Mouse (Mus musculus): ENCODE results near the gene Otud5.
"Not testable (repeated sequence)": the region's sequence is repeated elsewhere in the genome, so short reads cannot be mapped to it uniquely, and the experiment has no call there.

Otud5 gene

DNA sequence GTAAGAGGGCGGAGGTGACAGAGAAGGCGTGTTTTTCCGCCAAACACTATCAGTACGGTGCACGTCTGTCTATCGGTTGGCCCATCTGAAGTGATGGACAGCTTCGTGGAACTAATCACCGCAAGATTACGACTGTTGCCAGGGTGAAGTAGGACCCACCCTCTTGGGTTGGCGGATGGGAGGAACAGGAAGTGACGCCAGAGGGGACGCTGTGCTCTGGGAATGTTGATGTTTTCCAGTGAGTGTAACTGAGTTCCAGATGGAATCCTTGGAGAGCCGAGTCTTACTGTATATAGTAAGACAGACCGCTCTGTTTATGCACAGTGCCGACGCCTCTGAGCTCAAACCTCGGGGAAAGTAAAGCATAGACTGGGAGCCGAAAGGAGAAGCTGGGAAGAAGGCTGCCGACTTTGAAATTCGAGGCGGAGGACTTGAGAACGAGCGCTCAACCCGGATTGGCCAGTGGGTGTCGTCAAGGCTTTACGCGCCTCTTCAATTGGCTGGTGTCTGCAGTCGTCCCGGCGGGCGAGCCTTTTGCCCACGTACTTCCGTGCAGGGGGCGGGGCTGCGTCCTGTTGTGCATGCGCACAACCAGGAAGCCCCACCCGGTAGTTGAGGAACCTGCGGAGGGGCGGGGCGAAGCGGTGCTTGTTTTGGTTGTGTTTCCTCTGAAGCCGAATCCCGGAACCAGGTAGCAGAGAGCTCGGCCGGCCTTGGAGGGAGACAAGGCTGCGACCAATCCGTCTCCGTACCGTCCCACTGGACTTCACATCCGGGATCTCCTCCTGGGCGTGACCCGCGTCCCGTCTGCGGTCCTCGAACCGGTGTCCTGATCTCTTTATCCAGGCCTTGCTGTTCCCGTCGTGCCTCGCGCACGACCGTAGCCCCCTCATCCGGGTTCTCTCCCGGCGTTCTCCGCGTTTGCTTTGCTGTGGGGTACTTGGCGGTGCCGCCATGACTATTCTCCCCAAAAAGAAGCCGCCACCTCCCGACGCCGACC is at the start of gene Otud5:
Otud5 (plus strand) TSS at position 202 of the 1,000 bp plus-strand sequence.
- in situ Hi-C loops (cut with MboI): no loop called here

DNA sequence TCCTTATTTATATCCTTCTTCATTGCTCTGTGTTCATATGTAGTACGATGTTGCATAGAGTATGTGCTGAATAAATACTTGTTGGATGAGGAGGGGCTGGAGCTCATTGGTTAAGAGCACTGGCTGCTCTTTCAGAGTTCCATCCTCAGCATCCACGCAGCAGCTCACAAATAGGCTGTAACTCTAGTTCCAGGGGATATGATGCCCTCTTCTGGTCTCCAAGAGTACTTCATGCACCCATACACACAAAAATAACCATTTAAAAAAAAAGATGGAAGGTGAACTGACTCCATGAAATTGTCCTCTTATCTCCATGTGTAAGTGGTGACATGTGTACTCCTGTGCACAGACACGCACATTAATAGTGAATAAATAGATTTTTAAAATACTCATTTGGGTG is 47.8 kb upstream of the Otud5 start:
- in situ Hi-C loops (cut with MboI): no loop called here

DNA sequence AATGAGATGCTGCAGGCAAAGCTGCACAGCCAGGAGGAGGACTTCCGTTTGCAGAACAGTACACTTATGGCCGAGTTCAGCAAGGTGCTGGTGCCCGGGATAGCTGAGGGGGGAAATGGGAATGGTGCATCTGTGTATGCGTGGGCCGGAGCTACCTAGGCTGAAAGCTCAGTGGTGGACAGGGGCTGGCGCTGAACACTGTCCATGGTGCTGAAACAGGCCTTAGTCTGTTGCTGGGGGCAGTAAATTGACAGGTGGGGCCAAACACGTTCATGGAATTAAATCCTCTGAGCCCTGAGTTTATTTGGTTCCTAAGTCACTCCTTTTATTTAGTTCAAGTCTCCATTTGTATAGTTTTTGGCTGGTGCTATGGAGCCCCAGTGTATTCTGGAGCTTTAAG is 46.1 kb upstream of the Otud5 start:
- in situ Hi-C loops (cut with MboI): no loop called here

DNA sequence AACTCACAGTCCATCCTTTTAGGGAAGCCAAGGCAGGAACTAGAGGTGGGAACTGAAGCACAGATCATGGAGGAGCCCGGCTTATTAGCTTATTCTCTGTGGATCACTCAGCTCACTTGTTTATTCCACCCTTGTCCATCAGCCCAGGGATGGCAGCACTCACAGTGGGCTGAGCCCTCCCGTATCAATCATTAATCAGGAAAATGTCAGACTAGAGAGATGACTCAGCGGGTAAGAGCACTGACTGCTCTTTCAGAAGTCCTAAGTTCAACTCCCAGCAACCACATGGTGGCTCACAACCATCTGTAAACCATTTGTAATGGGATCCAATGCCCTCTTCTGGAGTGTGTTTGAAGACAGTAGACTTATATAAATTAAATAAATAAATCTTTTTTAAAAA is 43.8 kb upstream of the Otud5 start:
- in situ Hi-C loops (cut with MboI): no loop called here

DNA sequence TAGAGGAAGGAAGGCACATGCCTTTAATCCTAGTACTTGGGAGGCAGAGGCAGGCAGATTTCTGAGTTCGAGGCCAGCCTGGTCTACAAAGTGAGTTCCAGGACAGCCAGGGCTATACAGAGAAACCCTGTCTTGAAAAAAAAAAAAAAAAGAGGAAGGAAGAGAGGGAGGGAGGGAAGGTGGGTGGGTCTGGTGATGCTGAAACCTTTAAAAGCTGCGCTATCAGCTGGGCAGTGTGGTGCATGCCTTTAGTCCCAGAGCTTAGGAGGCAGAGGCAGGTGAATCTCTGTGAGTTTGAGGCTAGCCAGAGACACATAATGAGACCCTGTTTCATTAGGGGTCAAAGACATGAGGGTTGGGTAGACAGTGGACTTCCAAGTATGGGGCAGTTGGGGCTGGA is 39.0 kb upstream of the Otud5 start:
- in situ Hi-C loops (cut with MboI): not testable (repeated sequence)

DNA sequence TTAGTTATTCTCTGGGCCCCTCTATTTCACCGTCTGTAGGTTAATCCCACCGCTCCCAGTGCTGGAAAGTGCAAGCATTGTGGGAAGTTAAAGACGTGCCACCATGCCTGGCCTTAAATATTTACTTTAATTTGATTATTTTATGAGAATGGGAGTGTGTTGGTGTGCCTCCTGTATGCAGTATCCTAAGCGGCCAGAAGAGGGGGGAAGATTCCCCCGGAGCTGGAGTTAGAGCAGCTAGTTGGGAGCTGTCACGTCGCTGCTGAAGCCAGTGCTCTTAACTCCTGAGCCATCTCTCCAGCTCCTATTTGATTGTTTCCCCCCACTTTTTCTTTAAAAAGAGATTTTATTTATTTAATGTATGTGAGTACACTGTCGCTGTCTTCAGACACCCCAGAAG is 26.1 kb upstream of the Otud5 start:
- in situ Hi-C loops (cut with MboI): not testable (repeated sequence)

DNA sequence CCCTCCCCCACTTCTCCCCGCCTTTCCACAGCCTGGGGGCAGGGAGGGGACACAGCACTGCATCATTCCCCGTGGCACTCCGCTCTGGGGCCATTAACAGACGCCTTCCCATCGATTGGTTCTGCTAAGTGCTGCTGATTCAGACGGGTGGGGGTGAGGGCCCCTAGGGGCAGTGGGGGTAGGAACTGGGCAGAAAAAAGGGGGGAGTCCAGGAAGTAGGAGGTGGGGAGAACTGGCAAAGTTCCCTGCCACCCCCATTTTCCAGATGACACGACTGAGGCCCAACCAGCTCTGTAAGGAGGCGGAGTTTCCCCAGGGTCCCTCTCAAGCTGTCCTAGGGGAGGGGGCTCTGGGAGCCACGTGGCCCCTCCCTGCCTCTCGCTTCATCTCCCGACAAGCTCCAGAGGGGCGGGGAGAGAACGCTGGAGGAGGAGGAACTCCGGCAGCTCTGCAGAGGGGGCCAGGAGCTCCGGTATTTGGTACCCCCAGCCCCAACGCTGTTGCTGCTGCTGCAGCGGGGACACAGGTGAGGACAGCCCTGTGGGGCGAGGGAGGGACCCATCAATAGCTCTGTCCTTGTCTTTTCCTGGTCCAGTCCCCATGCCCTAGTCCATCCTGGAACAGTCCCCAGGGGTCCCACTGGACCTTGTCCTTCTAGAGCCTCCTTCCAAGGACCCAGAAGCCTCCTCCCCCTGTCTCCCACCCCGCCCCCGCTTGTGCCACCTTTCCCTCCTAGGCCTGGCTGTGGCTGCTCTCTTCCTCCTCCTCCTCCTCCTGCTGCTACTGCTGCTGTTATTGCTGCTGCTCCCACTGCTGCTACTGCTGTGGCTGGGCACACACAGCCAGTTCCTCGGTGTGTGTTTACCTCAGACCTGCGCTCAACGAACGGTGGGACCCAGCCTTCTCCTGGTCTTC is 19.0 kb upstream of the Otud5 start, which contains the start of gene Kcnd1:
Kcnd1 (plus strand) TSS at position 425 of the 915 bp plus-strand sequence.
- in situ Hi-C loops (cut with MboI): no loop called here

DNA sequence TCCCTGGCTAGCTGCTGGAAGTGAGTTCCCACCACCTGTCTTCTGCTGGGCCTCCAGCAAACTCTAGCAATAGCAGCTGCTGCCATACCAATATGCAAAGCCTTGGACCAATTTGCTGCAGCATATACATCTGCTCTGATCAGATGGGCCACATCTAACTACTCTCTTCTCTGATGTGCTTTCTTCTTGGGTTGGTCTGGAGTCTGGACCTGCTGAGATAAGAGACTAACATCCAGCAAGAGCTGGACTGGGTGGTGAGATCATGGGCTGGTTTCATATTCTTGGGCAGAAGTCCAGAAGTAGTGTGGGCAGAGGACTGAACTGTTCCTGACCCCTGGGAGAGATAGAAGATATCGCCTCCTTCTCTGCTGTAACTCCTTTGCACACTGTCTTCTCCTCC is 4.0 kb upstream of the Otud5 start:
- in situ Hi-C loops (cut with MboI): no loop called here

DNA sequence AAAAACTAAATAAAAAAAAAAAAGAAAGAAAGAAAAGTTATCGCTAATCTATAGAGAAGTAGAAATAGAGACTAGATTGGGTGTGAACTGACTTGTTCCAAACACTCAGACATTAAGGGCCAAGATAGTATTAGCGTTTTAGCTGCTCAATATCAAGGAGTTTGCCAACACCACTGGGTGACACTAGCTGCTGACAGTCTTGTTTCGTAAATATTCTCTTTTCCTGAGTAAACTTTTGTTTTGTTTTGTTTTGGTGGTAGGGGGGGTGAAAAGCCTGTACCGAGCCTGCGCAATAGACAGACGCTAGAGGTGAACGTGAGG is 362 bp upstream of the Otud5 start:
- in situ Hi-C loops (cut with MboI): no loop called here

DNA sequence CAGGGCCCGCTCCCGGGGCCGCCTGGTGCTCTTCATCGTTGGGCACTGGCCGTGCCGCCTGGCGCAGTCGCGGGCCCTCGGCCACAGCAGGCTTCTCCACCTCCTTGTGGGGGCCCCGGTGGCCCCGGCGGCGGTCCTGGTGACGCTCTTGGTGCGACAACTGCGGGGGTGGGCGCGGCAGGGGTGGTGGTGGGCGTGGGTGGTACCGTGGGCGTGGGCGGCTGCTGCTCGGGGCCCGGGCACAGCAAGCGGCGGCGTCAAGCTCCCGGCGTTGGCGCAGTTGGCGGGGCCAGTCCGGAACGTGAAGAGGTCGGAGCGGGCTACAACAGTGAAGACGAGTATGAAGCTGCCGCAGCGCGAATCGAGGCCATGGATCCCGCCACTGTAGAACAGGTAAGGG is 1.2 kb downstream of the Otud5 start:
- in situ Hi-C loops (cut with MboI): no loop called here

DNA sequence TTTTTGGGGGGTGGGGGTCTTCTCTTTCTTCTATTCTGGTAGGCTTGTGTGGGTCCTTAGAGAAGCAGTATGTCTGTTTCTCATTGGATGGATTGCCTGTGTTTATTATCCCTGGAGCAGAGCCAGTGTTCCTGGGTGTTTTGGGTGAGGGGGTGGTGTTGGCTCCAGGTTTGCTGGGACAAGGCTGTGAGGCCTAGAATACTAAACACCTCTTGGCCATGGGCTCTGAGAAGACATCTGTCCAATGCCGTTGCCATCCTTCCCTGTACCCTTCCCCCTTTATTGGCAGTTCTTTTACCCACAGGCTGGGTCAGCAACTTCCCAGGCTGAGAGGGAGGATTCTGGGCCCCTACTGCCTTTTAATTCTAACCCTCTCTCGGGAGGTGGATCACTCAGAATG is 6.7 kb downstream of the Otud5 start:
- in situ Hi-C loops (cut with MboI): no loop called here

DNA sequence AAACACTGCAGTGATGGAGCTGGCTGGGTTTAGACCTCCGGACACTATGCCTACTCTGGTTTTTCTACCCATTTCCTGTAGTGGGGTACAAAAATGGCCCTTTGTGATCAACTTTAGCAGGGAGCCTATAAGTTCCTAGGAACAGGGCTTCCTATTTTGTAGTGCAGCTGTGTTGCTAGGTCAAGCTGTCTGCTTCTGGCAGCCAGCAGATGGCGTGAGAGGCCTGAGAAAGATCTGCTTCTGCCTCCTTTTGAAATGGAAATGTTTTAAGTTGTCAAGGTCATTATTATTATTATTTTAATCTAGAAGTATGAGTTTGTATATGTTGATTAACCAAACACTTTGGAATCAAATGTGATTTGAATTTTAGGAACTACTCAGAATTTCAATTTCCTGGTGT is 13.4 kb downstream of the Otud5 start:
- in situ Hi-C loops (cut with MboI): no loop called here

DNA sequence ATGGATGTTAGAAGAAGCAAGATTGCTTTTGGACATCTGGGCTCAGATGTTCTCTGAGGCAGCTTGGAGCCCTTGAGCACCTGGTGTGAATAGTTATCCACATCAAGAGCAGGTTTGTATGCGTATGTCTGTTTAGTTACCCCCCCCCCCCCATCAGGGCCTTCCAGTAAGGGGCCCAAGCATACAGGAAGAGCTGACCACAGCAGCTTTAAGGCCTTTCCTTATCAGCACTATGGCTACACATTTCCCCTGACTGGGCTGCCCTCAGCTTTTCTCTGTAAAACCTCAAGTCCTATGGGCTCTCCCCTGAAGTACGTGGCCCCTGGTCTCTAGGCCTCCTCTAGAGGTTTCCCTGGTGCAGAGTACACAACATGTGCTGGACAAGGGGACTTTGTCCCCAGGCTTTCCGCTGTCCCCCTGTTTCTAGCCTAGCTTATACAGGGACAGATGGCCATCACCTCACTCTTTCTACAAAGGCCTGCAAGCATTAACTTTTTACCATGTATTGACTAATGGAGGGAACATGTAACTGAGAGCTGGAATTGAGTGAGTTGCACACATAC is 18.1 kb downstream of the Otud5 start:
- in situ Hi-C loops (cut with MboI): no loop called here

DNA sequence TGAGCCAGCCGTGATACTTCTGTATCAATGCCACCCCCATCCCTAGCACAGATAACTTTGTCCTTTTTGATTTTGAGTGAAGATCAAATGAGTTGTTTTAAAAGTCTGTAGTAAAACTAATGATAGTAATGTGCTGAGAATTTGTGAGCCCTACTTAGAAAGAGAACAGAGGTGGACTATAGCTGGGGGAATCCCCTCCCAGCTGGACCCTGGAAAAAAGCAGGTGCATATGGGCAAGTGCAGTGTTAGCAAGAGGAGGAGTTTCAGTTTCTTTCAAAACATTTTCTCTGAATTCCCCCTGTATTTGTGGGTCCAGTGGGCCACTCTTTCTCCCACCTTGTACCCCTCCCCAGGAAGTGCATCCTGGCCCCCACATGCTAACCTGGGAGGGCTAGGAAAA is 22.0 kb downstream of the Otud5 start:
- in situ Hi-C loops (cut with MboI): no loop called here

DNA sequence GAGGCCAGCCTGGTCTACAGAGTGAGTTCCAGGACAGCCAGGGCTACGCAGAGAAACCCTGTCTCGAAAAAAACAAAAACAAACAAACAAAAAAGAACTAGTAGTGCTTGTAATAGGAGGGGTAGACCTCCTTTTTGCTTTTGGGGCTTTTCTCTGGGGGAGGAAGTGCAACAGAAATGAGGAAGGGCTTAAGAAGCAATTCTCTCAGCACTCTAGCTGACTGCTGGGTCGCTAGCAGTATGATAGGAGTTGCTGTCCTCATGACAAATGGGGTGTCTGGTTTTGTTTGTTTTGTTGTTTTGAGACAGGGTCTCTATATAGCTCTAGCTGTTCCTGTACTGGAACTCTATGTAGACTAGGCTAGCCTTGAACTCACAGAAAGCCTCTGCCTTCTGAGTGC is 23.4 kb downstream of the Otud5 start:
- in situ Hi-C loops (cut with MboI): no loop called here

DNA sequence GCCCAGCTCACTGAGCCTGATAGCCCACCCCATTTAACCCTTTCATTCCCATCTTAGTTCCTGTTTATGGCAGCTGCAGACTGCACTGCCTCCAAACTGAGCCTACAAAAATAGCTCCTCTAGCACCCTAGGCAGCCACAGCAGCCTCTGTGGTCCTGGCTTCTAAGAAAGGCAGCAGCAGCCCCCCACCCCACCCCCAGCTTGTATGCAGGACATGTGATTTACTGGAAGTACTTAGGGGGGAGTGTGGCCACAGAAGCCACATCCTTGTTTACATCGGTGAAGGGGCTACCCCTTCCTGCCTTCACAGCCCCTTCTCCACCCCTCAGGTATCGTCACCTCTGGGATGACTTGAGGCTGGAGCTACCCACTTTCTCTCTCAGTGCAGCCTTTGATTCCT is 24.2 kb downstream of the Otud5 start:
- in situ Hi-C loops (cut with MboI): no loop called here

DNA sequence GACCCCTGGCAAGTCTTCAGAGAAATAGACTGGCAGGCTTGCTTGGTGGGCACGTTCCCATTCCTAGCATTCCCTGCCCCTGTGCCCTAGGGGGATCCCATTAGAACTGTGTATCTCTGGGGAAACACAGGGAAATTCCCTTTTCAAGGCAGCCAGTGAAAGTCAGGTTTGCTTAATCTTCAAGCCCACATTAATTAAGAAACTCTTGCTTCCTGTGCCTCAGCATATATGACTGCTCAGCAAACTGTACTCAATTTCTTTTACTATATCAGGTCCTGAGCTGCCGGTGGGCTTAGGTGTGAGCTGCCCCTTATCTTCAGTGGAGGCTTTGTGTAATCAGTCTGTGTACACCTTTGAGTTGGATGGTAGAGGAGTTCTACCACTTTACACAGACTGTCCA is 24.6 kb downstream of the Otud5 start:
- in situ Hi-C loops (cut with MboI): no loop called here

DNA sequence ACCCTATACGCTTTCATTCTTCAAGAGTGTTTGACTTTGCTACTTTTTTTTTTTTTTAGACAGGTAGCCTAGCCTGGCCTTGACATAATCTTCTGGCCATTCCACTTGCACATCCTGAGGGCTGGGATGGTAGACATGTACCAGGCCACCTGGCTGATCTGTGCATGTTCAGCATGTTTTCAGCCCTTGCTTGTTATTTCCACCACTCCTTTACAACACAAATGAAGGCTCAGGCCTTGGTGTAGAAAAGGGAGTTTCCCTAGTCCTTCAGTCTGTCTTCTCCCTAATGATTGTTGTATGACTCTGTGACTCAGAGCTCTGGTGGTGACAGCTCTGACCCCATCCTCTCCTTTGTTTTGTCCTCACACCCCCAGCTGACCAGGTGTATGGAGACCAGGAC is 26.0 kb downstream of the Otud5 start:
- in situ Hi-C loops (cut with MboI): no loop called here

DNA sequence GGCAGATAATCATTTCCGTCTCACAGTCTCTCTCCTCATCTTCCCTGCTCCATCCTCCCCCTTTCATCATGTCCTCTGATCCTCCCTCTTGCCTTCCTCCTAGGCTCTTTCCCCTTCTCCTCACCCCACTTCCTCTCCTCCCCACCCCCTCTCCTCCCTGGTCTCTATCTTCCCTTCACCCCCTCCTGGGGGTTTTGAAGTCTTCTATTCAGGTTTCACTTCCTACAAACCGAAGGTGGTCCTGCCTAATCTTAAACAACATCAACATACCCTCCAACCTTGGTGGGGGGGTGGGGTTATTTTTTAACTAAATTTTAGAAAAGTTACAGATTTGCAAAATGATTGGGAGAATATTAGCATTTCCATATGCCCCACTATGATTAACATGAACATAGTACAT is 27.3 kb downstream of the Otud5 start:
- in situ Hi-C loops (cut with MboI): no loop called here

DNA sequence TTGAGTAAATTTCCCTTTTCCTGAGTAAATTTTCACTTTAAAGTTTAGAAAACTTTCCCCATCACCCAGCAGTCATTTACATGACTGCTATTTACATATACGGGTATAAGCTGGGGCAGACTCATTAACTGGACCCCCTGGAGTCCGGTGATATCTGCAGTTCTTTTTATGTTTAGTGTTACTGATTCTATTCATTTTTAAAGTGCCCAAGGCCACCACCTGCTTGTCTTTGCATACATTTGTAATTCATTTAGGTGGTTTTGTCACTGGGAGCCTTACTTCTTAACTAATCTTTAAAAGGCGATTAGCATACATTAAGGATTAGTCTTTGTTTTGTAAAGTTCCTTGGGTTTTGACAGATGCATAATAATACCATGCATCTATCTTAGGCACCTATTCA is 28.7 kb downstream of the Otud5 start:
- in situ Hi-C loops (cut with MboI): no loop called here

DNA sequence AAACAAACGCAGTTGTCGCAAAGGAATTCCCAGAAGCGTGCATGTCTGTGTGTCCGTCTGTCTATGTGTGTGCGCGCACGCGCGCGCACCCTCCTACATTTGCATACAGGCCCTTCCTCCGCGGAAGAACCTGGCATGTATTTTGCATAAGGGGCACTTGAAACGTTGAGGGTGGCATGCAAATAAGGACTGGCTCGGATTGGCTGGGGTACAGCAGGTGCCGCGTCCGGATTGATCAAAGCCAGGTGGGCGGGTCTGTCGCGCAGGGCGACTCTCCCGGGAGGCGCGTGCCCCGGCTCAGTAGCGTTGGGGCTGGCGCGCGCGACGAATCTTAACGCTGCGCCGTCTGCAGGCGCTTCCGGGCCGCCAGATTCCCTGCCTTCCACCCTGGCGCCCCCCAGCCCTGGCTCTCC is 36.8 kb downstream of the Otud5 start, which contains the start of gene Pim2:
Pim2 (plus strand) TSS at position 256 of the 413 bp plus-strand sequence.
- in situ Hi-C loops (cut with MboI): loop anchor here (25.0 kb wide), 1 partner anchor 259 kb away; the partner anchor contains the start of genes Rbm3 and Wdr13

DNA sequence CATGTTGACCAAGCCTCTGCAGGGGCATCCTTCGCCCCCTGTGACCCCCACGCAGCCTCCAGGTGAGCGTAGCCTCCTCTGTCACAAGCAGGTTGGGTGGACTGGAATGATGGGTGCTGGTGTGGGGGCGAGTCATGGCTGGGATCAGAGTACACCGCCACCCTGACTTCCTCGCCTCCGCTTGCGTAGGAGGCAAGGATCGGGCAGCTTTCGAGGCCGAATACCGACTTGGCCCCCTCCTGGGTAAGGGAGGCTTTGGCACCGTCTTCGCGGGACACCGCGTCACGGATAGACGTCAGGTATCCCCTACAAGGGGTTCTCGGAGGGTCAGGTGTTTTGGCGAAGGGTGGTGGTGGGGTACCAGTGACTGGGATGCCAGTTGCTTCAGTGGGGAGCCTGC is 37.3 kb downstream of the Otud5 start:
- in situ Hi-C loops (cut with MboI): loop anchor here (25.0 kb wide), 1 partner anchor 259 kb away; the partner anchor contains the start of genes Rbm3 and Wdr13
